Mouse (Mus musculus): ENCODE data around the gene Cdx2.

Gene Cdx2

GRCm38 (mm10) chr5:147317321-147317720 lies 10.3 kb upstream of the Cdx2 start:
- DNase-seq (ENCODE audit: low read depth in 1 of 2, low spot score in 2 of 2) = no peak

- no peak for DNase-seq (ENCODE audit: low read depth in 1 of 2, low spot score in 2 of 2)
These were observed 8.5 kb upstream of the Cdx2 start for GRCm38 (mm10) chr5:147315432-147316075.

DNA sequence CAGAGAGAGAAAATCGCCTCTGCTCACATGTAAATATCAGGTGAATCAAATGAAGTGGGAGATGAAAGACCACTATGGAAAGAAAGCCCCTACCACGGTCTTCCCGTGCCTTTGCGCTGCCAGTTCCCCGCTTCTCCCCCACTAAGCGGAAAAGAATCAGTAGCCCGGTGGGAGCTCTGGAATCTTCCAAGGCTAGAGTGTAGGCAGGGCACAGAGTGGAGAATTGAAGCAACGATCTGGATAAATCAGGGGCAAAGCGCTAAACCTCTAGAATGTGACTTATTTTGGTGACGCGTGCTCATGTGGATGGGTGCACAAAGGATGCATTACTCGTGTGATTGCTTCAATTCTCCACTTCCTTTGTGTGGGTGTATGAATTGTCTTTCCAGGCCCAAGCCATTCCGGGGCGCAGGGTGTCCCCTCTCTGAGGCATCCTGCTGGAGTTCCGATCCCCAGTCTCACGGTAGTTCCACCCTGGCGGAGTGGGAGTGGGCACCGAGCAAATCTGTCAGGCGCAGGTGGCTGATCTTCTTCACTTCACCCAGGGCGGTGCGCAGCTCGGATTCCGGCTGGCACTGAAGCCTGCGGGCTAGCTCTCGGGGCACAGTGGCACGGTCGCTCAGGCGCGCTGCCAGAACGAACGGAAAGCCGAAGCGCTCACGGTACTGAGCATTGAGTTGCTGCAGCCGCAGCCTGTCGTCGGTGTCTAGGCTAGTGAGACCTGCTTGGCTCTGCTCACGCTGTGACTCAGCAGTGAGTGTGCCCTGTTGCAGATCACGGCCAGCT lies 7.8 kb upstream of the Cdx2 start:
- DNase-seq (ENCODE audit: low read depth in 1 of 2, low spot score in 2 of 2) = no peak

DNA sequence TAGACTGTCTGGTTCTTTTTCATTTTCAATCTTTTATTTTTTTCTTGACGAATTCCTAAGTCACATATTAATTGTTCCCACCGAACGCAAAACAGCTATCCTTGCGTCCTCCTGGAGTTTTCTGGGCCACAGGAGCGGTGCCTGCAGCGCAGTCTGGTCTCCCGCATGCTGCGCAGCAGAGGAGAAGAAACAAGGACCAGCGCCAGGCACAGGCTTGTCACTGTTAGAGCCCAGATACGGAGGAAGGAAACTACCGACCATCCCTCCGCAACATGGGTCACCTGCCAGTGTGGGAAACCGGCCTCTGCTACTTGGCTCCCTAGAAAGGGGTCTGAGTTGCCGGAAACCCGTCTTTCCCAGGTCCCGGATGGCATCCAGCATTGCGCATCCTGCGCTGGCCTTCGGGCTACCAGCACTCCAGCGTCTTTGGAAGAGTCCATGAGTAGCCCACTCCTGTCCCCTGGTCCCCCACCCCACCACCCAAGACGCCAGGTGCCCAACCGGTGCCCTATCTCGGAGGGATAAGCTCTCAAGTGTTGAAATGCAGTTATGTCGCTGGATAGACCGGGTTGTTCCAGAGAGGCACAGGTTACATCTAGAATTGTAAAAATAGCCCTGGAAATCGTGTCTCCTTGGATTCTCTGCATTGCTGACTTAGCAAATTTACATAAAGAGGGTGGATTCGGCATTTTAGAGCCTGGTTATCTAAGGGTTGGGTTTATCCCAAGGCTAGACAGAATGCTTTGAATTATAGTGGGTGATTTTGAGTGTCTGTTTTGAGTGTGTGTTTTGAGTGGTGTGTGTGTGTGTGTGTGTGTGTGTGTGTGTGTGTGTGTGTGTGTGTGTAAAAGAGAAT lies 6.0 kb upstream of the Cdx2 start:
- DNase-seq (ENCODE audit: low read depth in 1 of 2, low spot score in 2 of 2) = no peak

DNA sequence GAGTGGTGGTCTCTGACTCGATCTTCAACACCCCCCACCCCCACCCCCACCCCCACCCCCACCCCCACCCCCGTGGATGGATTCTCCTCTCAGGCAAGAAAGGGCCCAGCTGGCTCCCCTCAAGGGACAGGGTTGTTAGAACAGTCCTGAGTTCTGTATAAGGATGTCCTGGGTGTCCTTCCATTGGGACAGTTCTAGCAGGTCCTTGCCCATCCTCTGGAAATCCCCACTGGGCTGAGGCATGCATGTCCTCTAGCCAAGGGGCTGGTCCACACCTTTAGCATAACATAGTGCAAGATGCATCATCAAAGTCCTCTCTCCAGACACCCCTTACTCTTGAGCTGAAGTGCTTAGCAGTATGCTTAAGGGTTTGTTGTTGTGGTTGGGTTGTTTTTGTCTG lies 2.7 kb upstream of the Cdx2 start:
- DNase-seq (ENCODE audit: low read depth in 1 of 2, low spot score in 2 of 2) = no peak

DNA sequence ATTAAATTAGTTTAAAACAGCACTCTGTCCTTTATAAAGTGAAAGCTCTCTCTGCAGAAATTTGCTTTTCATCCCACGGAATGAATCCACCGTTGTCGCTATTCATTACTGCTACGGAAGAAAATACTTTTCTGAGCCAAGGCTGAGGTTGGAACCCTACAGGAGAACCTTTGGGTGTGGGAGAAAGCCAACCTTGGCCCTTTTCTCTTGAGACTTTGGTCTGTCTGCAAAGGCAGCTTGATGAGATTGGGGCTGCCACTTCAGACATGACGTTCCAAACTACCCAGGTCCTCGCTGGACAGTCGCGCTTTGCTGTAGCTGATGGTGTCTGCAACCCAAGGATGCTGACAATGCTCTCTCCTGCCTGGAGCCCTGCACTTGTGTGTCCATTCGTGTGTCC lies 1.4 kb upstream of the Cdx2 start:
- DNase-seq (ENCODE audit: low read depth in 1 of 2, low spot score in 2 of 2) = no peak

DNA sequence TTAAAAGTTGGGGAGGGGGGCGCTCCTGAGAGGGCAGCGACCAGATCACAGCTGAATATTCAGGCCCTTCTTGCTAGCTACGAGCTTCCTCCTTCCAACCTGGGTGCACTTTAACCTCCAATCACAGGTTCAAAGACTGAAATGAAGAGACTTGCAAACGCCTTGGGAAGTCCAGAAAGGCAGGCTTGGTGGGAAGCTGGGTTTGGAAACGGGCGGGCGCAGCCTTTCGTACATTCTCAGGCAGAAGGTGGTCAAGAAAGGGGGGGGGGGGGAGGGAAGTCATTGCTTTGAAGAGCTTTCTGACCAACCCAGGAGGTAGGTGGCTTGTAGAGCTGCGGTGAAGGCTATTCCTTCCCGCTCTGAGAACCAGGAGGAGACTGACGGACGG lies 322 bp upstream of the Cdx2 start:
- no peak for DNase-seq (ENCODE audit: low read depth in 1 of 2, low spot score in 2 of 2)

- no peak for DNase-seq (ENCODE audit: low read depth in 1 of 2, low spot score in 2 of 2)
These were observed 1.0 kb downstream of the Cdx2 start for GRCm38 (mm10) chr5:147305856-147306637.

DNA sequence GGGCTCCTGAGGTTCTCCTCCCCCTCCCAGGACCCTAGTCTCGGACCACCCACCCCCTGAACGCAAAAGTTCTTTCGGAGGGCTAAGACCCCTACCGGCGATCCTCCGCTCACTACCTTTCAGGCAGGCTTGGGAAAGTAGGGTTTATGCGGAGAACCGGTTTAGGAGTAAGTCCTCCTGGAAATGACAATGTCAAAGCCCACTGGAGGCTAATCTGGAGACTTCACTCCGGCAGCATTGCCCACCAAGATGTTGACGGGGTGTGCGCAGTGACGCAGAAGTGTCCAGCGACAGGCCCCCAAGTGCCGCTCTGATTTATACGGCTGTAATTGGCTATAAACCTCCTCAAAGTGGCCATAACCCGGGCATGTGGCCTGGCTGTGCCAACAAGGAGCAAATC lies 1.9 kb downstream of the Cdx2 start:
- DNase-seq (ENCODE audit: low read depth in 1 of 2, low spot score in 2 of 2) = no peak

DNA sequence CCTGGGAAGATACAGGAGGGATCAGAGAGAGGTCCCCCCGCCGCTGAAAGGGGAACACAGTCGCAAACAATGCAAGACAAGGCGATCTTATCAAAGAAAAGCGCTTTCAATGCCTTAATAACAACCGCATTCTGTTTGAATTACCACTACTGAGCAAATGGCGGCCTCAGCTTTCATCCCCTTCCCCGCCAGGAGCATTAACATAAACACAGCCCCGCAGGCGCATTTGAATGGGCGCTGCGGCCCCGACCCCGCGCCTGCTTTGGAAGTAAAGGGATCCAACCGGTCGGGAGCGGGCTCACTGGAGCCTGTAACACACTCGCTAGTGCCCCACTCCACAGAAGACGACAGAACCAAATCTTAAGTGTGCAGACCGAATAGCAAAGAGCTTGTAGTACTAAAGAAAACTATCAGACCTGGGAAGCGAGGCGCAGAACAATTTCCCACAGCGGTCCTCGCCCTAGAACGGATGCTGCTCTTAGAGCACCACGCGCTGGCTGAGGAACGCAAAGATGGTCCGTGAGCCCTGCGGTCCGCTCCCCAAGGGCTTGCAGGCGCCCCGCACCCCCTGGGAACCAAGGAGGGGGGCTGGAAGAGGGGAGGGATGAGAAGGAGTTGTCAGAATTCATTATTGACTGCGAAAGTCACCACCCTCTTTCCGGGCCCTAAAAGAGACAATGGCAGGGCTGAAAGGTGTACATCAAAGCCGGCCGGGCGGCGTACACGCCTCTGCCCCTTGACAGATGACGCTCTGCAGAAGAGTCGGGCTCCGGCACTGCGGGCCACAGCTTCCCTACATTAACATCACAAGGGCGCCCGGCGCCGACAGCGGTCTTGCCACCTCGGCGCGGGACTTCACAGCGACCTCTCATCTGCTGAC lies 2.6 kb downstream of the Cdx2 start:
- no peak for DNase-seq (ENCODE audit: low read depth in 1 of 2, low spot score in 2 of 2)

GRCm38 (mm10) chr5:147302746-147303400 lies 4.2 kb downstream of the Cdx2 start:
- no peak for DNase-seq (ENCODE audit: low read depth in 1 of 2, low spot score in 2 of 2)

DNA sequence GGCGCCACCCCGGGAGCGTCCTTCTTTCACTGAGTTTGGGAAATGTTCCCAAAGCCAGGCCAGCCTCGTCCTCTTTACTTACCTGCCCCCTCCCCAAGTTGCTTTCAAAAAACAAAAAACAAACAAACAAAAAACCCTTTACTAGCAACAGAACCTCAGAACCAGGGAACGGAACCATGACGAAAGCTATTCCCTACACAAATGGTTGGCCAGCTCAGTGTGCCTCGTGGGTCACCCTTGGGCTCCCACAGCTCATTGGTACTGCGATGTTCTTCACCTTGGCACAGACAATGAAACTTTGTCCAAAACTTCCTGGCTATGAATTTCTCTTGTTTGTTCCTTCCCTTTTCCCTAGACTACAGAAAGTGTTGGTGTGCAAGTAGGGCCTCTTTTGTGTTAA lies 4.9 kb downstream of the Cdx2 start:
- DNase-seq (ENCODE audit: low read depth in 1 of 2, low spot score in 2 of 2) = no peak

DNA sequence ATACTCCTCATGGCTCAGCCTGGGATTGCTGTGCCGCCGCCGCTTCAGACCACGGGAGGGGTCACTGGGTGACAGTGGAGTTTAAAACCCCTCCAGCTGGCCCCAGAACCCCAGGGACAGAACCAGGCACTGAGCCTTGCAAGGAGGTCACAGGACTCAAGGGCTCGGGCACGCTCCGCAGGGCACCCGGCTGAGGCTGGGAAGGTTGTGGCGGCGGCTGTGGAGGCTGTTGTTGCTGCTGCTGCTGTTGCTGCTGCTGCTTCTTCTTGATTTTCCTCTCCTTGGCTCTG lies 5.3 kb downstream of the Cdx2 start:
- no peak for DNase-seq (ENCODE audit: low read depth in 1 of 2, low spot score in 2 of 2)

DNA sequence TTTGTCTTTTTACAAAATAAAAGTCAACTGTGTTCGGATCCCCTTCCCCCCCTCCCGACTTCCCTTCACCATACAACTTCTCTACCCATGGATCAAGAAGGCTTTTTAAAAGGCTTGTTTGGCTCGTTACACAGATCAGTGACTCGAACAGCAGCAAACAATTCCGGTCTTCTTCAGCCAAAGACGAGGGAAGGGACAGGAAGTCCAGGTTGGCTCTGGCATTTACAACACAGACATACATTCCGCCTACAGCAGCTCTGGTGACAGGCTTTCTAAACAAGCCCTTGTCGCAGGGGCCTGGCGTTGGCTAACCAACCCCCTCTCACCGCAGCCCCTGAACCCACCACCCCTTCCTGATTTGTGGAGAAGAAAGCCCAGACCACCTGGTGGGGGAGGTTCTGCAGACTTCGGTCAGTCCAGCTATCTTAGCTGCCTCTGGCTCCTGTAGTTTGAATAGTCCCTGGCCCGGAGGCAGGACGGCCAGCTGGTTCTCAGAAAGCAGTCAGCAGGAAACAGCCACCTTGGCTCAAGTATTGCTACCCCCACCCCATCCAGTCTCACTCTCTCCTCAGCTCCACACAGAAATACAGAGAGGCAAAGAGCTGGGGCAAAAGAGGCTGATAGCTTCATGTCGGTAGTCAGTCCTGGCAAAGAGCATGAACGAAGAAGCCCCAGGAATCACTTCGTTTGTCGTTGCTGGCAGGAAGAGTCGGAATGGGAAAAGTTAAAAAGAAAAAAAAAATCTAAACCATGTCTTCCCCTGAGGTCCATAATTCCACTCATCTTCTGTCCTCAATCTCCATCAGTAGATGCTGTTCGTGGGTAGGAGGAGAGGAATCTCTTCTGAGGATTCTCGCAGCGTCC lies 5.9 kb downstream of the Cdx2 start:
- no peak for DNase-seq (ENCODE audit: low read depth in 1 of 2, low spot score in 2 of 2)

DNA sequence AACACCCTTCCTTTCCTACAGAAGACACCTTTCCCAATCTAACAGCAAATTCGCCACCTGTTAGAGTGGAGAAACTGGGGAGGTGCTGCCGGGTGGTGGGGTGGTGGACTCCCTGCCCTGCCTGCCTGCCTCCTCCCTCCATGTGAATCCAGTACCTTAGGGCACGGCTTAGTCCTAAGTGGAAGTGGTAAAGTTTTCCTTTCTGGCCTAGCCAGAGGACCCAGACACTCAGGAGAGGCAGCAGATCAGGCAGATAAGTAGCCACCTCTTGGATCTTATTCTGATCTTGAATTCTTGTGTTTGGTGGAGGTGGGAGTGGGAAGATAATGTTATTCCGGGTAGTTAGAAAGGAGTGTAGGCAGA lies 7.1 kb downstream of the Cdx2 start:
- no peak for DNase-seq (ENCODE audit: low read depth in 1 of 2, low spot score in 2 of 2)

DNA sequence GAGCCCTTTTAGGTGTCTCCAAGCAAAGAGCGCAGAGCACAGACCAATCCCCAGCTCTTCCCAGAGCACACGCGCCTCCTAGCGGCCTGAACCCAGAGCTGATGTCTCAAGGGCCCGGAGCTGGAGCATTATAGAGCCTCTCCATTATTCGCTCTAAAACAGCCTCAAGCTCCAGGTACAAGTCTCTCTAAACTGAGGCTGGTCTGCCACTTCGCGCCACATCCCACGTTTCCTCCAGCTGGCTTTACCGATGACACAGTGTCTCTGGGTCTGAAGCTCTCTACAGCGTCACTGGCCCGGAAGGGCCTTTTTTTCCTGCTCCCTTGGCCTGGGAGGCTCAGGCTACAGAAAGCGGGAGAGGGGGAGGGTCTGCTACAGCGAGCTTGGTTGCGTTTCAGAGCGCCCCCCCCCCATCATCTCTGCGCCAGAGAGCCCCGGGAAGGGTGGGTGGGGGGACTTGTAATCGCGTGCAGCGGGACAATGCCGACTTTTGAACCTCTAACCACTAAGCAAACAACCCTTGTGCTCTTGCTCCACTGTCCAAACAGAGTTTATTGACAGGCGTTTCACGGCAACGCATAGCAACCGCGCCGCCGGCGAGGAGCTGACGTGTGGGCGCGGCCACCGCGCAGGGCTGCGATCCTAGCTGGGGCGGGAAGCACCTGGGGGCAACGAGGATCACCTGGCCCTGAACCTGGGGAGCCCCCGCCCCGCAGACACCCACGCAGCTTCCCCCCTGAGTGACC lies 7.6 kb downstream of the Cdx2 start:
- no peak for DNase-seq (ENCODE audit: low read depth in 1 of 2, low spot score in 2 of 2)

DNA sequence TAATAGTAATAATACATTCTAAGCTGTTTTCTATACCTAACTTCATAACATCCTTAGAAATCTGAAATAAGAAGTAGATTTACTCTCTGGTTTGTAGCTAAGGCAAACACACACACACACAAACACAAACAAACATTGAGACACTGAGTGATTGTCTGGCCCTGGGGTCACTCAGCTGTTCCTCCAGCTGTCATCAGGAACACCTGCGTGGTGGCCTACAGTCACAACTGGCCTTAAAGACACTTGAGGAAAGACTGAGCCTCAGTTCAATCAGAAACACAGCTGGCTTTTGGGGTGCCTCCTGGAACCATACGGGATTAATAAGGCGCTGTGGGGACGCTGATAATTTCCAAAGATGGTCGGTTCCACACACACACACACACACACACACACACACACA lies 9.8 kb downstream of the Cdx2 start:
- no peak for DNase-seq (ENCODE audit: low read depth in 1 of 2, low spot score in 2 of 2)

- no peak for DNase-seq (ENCODE audit: low read depth in 1 of 2, low spot score in 2 of 2)
These were observed 12.9 kb downstream of the Cdx2 start for GRCm38 (mm10) chr5:147294121-147294520.

All from monocyte, adult 2 months (primary cell).